Mouse (Mus musculus): Measurements from ENCODE around the gene Sdcbp2. TPM values are rescaled to one million over a fixed set of nuclear protein-coding genes. Genes with fewer than 3 reads are reported as not detected.

Gene Sdcbp2
- total RNA-seq (2023), result 1.5 to 4.0 TPM (median 1.9 TPM) in 4 replicates

DNA sequence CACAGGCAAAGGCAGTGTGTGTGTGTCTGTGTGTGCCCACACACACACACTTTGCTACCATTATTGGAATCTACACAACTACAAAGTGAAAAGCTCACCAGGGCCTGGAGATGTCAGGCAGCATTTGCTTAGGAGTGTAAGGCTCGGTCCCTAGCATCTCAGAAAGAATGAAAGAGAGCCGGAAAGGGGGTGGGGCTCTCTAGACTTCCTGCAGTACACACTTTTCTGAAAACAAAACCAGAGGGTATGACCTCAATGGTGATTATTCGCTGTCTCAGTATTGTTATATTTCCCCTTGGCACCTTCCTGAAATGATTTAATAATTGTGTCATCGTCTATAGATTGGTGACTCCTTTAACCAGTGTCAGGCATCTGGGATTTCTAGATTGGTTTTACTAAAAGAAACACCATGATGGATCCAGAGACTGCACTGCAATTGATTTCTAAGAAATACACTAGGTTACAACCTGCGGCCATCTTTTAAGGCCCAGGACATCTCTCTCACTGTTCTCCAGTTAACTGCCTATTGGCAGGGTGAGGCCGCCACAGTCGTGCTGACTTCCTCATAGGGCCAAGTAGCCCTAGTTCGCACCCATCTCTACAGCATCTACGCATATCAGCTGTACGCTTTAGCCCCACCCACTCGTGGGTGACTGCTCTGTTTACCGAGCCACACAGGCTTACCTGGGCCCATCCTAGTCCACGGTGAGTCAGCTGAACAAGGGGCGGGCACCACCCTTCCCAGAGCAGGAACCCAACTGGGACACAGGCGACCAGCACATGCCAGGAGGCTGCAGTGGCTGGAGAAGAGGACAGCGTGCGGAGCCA, at the start of gene Sdcbp2:
Gene Sdcbp2 (plus strand): TSS at position 750 of the 828 bp plus-strand sequence.

GRCm38 (mm10) chr2:151542323-151543062, 29.9 kb upstream of the Sdcbp2 start, which contains the start of gene Fkbp1a:
Gene Fkbp1a, plus strand, starts transcription at chr2:151542483.

DNA sequence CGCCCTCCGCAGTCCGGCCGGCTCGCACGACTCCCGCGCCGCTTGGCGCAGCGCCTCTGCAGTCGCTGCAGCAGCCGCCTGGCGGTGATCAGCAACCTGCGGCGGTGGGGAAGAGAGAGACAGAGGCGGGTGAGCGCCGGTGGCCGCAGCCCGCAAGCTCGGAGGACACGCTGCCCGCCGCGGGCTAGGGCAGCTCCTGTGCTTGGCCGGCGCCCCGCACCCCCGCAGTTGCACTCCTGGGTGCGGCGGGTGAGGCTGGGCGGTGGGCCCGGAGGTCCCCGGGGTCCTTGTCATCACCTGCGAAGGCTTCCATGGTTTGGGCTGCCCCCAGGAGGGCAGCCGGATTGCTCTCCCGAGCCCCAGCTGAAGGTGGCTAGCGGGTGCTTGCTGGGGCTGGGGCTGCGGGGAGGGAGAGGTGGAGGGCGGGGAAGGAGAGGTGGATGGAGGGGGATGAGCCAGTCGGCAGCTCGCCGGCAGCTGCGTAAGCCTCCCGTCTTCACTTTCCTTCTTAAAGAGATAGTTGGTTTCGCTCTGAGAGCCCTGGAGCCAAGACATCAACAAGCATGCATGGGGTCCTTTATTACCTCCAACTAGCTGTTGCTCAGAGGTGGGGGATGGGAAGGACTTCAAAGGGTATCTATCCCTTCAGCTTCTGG, 59.9 kb downstream of the Sdcbp2 start, which contains the start of gene Snph:
Gene Snph (minus strand): TSS at position 435 of the 656 bp plus-strand sequence.

Other genes starting within 250 kb of the Sdcbp2 start
- not detected in 4 replicates for gene 4921509C19Rik, start 96.5 kb upstream of the Sdcbp2 start, total RNA-seq (2023)
- gene Nsfl1c, start 78.4 kb upstream of the Sdcbp2 start, total RNA-seq (2023), result 101 to 112 TPM (median 105 TPM) in 4 replicates
- 58.7 to 68.1 TPM (median 67.3 TPM) in 4 replicates for gene Fkbp1a, start 30.1 kb upstream of the Sdcbp2 start, total RNA-seq (2023)
- gene Snph, start 60.0 kb downstream of the Sdcbp2 start, total RNA-seq (2023), result 0.30 to 2.1 TPM (median 0.48 TPM) in 4 replicates
- not detected in 4 replicates for gene Rad21l, start 95.9 kb downstream of the Sdcbp2 start, total RNA-seq (2023)
- gene Tmem74b, start 129.4 kb downstream of the Sdcbp2 start, total RNA-seq (2023), result not detected in 4 replicates
- 31.9 to 41.4 TPM (median 38.0 TPM) in 4 replicates for gene Psmf1, start 171.6 kb downstream of the Sdcbp2 start, total RNA-seq (2023)